Mouse (Mus musculus) embryonic facial prominence, embryonic 15.5 days (tissue): ENCODE measurements at regions not wholly inside any gene's neighbourhood (a gene's known extent, or its start where the extent isn't known, plus 50 kb on each side); places are given as distances from the start of the nearest gene placed in this dataset.

Experiments used
- ATAC-seq: fragments of 200-750 bp; cut with Nextera tagmentation; 2 replicates; pipeline ENCODE4 v1.8.0; 2017; ENCODE audit warnings: low read depth, moderate TSS enrichment; ENCODE audit not compliant: insufficient number of reproducible peaks, low FRiP score, low TSS enrichment
- H3K27ac ChIP-seq: fragments of 300-500 bp; sonication (generic); replicated peaks from 2 replicates; pipeline ENCODE4 v1.5.1; 2015; ENCODE audit warnings: mild to moderate bottlenecking, inconsistent platforms
- H3K27me3 ChIP-seq: fragments of 300-500 bp; sonication (generic); 2 replicates; pipeline ENCODE4 v1.6.1; 2015; ENCODE audit warnings: inconsistent platforms
- H3K36me3 ChIP-seq: fragments of 300-500 bp; sonication (generic); 2 replicates; pipeline ENCODE4 v1.6.1; 2015; ENCODE audit warnings: mild to moderate bottlenecking, inconsistent platforms
- H3K4me1 ChIP-seq: fragments of 300-500 bp; sonication (generic); 2 replicates; pipeline ENCODE4 v1.6.1; 2015; ENCODE audit warnings: inconsistent platforms
- H3K4me2 ChIP-seq: fragments of 300-500 bp; sonication (generic); replicated peaks from 2 replicates; pipeline ENCODE4 v1.6.1; 2015; ENCODE audit warnings: mild to moderate bottlenecking, inconsistent platforms
- H3K4me3 ChIP-seq: fragments of 300-500 bp; sonication (generic); replicated peaks from 2 replicates; pipeline ENCODE4 v1.5.1; 2015; ENCODE audit warnings: mild to moderate bottlenecking, inconsistent platforms
- H3K9ac ChIP-seq: fragments of 300-500 bp; sonication (generic); 2 replicates; pipeline ENCODE4 v1.6.1; 2015; ENCODE audit warnings: inconsistent platforms
- H3K9me3 ChIP-seq: fragments of 300-500 bp; sonication (generic); replicated peaks from 2 replicates; pipeline ENCODE4 v1.6.1; 2016; ENCODE audit warnings: inconsistent platforms
- WGBS: fragments of 180-500 bp; shearing (Covaris S2); methylation state at CpG from one replicate; pipeline ENCODE4 v1.1.7; 2015; 5-methylcytosine and 5-hydroxymethylcytosine counted together

GRCm38 (mm10) chr3:15126736-15127135 is 205.4 kb downstream of the Gm9733 start:
- ATAC-seq, result no peak
- 70% methylated on average over 4 of the region's 4 CpGs for WGBS
- no peak overlapping the region for H3K27ac ChIP-seq

DNA sequence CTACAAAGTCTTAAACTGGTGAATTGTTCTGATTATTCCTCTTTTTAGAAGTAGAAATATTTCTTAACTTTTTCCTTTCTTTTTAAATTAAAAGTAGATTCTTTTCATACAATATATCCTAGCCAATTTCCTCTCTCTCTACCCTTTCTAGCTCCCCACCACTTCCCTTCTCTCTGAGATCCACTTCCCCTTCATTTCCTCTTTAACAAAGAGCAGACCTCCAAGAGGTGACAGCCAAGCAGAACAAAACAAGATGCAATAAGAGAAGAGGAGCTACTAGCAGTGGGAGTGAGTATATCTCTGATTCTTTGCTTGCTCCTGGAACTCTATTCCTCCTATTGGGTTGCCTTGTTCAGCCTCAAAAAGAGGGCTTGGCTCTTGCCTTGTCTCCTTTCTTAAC is 203.7 kb downstream of the Gm9733 start:
- H3K27ac ChIP-seq, result no peak overlapping the region
- H3K36me3 ChIP-seq, result no peaks in the 10 kb centered on the region
- H3K4me2 ChIP-seq, result no peak overlapping the region
- H3K4me3 ChIP-seq, result no peak overlapping the region
- H3K9me3 ChIP-seq, result no peaks in the 10 kb centered on the region
- ATAC-seq, result no peak
- H3K4me1 ChIP-seq, result no peaks in the 10 kb centered on the region
- H3K9ac ChIP-seq, result no peak overlapping the region
- no peaks in the 10 kb centered on the region for H3K27me3 ChIP-seq

More at GRCm38 (mm10) chr3:15126736-15127135, 205.4 kb downstream of the Gm9733 start:
- Histone ChIP-seq H3K27me3 (no peaks in the 10 kb centered on the region), H3K4me3 (no peak overlapping the region), H3K4me2 (no peak overlapping the region), H3K36me3 (no peaks in the 10 kb centered on the region), H3K4me1 (no peaks in the 10 kb centered on the region), H3K9ac (no peak overlapping the region), H3K9me3 (no peaks in the 10 kb centered on the region)

GRCm38 (mm10) chr3:15128960-15129359 is 203.1 kb downstream of the Gm9733 start:
- H3K27ac ChIP-seq, result no peak overlapping the region
- no peaks in the 10 kb centered on the region for H3K4me1 ChIP-seq
- no peaks in the 10 kb centered on the region for H3K36me3 ChIP-seq
- no peak for ATAC-seq
- no peaks in the 10 kb centered on the region for H3K9me3 ChIP-seq
- H3K4me3 ChIP-seq, result no peak overlapping the region
- H3K4me2 ChIP-seq, result no peak overlapping the region
- 61% methylated on average over 3 of the region's 3 CpGs for WGBS
- no peaks in the 10 kb centered on the region for H3K27me3 ChIP-seq
- no peak overlapping the region for H3K9ac ChIP-seq

GRCm38 (mm10) chr3:15129729-15130369 is 202.3 kb downstream of the Gm9733 start:
- no peaks in the 10 kb centered on the region for H3K9me3 ChIP-seq
- H3K27ac ChIP-seq, result no peak overlapping the region
- WGBS, result 73% methylated on average over 9 of the region's 9 CpGs
- H3K4me2 ChIP-seq, result no peak overlapping the region
- H3K9ac ChIP-seq, result no peak overlapping the region
- no peaks in the 10 kb centered on the region for H3K27me3 ChIP-seq
- H3K36me3 ChIP-seq, result no peaks in the 10 kb centered on the region
- ATAC-seq, result no peak
- H3K4me1 ChIP-seq, result no peaks in the 10 kb centered on the region
- no peak overlapping the region for H3K4me3 ChIP-seq

GRCm38 (mm10) chr3:15132136-15132535 is 200.0 kb downstream of the Gm9733 start:
- no peaks in the 10 kb centered on the region for H3K9me3 ChIP-seq
- H3K36me3 ChIP-seq, result no peaks in the 10 kb centered on the region
- no peak overlapping the region for H3K4me3 ChIP-seq
- H3K9ac ChIP-seq, result no peak overlapping the region
- 37% methylated on average over 5 of the region's 5 CpGs for WGBS
- no peaks in the 10 kb centered on the region for H3K4me1 ChIP-seq
- H3K4me2 ChIP-seq, result no peak overlapping the region
- no peak overlapping the region for H3K27ac ChIP-seq
- no peak for ATAC-seq
- no peaks in the 10 kb centered on the region for H3K27me3 ChIP-seq

DNA sequence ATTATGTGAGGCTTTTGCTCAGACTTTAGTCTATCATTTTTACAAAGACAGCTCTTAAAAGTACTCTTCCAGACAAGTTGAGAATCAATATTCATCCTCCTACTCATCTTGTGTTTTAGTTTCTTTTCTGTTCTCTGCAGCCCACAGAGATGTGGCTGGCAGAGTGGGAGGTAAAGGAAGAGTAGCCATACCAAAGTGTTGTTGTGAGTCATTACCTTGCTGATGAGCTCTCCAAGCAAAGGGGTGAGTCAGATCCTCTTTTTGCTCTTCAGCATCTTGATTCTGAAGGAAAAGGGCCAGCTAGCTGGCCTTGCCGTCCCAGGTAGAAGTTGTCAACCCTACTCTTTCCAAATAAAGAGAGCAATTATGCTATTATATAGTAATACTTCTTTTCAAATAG is 192.6 kb downstream of the Gm9733 start:
- no peak overlapping the region for H3K27ac ChIP-seq
- H3K9me3 ChIP-seq, result no peaks in the 10 kb centered on the region
- no peak for ATAC-seq
- WGBS, result 82% methylated on average over 1 of the region's 1 CpGs
- H3K36me3 ChIP-seq, result no peaks in the 10 kb centered on the region
- H3K4me3 ChIP-seq, result no peak overlapping the region
- H3K4me1 ChIP-seq, result no peaks in the 10 kb centered on the region
- no peaks in the 10 kb centered on the region for H3K27me3 ChIP-seq
- no peak overlapping the region for H3K4me2 ChIP-seq
- H3K9ac ChIP-seq, result no peak overlapping the region

GRCm38 (mm10) chr3:15153710-15154109 is 178.4 kb downstream of the Gm9733 start:
- 22% methylated on average over 1 of the region's 1 CpGs for WGBS
- H3K4me2 ChIP-seq, result no peak overlapping the region
- no peaks in the 10 kb centered on the region for H3K27me3 ChIP-seq
- no peak for ATAC-seq
- H3K9ac ChIP-seq, result no peak overlapping the region
- no peaks in the 10 kb centered on the region for H3K4me1 ChIP-seq
- H3K4me3 ChIP-seq, result no peak overlapping the region
- H3K36me3 ChIP-seq, result no peaks in the 10 kb centered on the region
- H3K27ac ChIP-seq, result no peak overlapping the region
- H3K9me3 ChIP-seq, result no peaks in the 10 kb centered on the region

GRCm38 (mm10) chr3:15154153-15154552 is 177.9 kb downstream of the Gm9733 start:
- H3K9me3 ChIP-seq, result no peaks in the 10 kb centered on the region
- no peak overlapping the region for H3K4me3 ChIP-seq
- no peak overlapping the region for H3K9ac ChIP-seq
- H3K36me3 ChIP-seq, result no peaks in the 10 kb centered on the region
- WGBS, result 42% methylated on average over 3 of the region's 3 CpGs
- no peaks in the 10 kb centered on the region for H3K27me3 ChIP-seq
- no peak overlapping the region; the same call in 1 of the 2 replicates for H3K27ac ChIP-seq
- H3K4me2 ChIP-seq, result no peak overlapping the region
- H3K4me1 ChIP-seq, result no peaks in the 10 kb centered on the region
- peak; percentile 57; the same call in 1 of the 2 replicates for ATAC-seq

DNA sequence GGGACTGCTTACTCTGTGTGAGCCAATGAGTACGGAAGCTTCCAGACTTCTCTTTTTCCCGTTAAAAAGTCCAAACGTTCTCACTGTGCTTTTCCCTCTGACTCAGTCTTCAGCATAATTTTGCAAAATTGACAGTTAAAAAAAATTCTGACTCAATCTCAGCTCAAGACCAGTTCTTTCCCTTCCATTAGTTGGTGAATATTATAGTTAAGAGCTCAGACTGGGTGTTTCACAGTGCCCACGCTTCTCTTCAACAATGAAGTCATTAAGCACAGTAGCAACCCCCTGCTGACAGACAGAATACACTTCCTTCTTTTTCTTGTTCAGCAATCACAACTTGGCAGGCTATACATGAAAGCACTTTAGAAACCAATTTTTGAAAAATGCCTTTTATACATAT is 175.4 kb downstream of the Gm9733 start:
- H3K9ac ChIP-seq, result no peak overlapping the region
- H3K4me1 ChIP-seq, result no peaks in the 10 kb centered on the region
- H3K27me3 ChIP-seq, result no peaks in the 10 kb centered on the region
- H3K4me3 ChIP-seq, result no peak overlapping the region
- 74% methylated on average over 4 of the region's 4 CpGs for WGBS
- H3K4me2 ChIP-seq, result no peak overlapping the region
- H3K36me3 ChIP-seq, result no peaks in the 10 kb centered on the region
- H3K27ac ChIP-seq, result no peak overlapping the region
- no peak for ATAC-seq
- H3K9me3 ChIP-seq, result no peaks in the 10 kb centered on the region

DNA sequence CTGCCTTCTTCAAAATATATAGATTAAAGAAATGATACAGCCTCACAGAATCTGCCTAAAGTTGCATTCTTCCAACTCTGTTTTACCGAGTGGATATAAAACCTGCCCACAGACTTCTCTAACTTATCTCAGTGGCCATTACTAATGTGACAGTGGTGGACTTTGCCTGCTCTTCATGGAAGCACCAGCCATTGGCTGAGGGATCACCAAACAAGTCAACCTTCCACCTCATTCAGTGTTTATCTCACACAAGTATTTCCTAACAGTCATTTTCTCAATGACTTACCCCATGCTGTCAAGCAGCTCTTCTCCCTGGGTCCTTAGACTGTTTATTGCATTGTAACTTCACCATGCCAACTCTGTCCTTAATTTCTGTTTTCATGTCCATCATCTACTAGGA is 174.3 kb downstream of the Gm9733 start:
- H3K9ac ChIP-seq, result no peak overlapping the region
- no peaks in the 10 kb centered on the region for H3K36me3 ChIP-seq
- H3K4me1 ChIP-seq, result no peaks in the 10 kb centered on the region
- ATAC-seq, result no peak
- no peaks in the 10 kb centered on the region for H3K9me3 ChIP-seq
- no peak overlapping the region for H3K27ac ChIP-seq
- no peaks in the 10 kb centered on the region for H3K27me3 ChIP-seq
- H3K4me3 ChIP-seq, result no peak overlapping the region
- H3K4me2 ChIP-seq, result no peak overlapping the region
- 81% methylated on average over 1 of the region's 1 CpGs for WGBS

DNA sequence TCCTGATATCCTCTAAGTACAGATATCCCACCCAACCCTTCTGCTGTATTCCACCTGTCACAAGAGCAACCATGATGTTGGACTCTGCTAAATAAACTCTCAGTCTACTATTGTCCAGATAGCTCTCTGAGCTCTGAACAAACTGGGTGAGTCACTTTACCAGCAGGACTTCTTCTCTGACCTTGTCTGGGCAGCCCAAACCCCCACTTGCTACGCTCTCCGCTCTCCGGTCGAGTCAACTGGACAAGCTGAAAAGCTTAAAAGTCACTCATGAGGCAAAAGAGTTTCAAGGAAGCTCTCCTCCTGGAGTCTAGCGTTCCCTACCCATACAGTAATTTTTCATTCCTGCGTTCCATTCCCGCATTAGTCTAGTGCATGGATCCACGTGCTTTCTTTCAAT is 173.2 kb downstream of the Gm9733 start:
- Histone ChIP-seq H3K4me1 (no peaks in the 10 kb centered on the region), H3K27ac (no peak overlapping the region), H3K4me3 (no peak overlapping the region), H3K27me3 (no peaks in the 10 kb centered on the region), H3K4me2 (no peak overlapping the region), H3K9me3 (no peaks in the 10 kb centered on the region), H3K9ac (no peak overlapping the region), H3K36me3 (no peaks in the 10 kb centered on the region)
- no peak for ATAC-seq
- WGBS, result 90% methylated on average over 8 of the region's 8 CpGs

DNA sequence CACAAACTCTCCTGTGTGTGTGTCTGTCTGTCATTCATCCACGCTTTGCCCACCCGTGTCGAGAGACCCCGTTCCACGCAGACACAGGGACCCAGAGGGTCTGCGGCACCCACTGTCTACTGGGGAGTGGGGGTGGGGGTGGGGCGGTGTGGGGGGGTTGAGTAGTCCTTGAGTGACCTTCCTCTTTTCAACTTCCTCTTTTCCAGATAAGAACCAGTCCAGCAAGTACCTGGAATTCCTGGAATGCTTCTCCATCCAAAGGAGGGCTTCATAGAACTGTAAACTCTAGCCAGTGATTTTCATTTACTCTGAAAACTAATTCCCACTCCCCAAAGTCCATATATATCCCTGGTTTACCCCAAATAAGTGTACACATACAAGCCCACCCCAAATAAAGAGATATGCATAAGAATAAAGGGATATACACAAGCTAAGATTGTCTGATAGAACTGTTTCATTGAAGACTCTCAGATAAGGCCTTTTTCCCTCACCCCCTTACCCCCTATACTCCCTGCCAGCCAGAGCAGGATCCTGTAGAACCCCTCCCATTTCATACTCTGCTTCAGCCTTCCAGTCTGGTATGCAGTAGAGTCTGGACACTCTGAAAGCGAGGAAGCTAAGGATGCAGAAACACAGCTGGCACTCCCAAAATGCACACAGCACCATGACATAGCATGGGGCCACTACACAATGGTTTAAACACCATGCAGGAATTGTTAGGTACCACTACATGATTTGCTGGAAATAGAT is 172.0 kb downstream of the Gm9733 start:
- no peaks in the 10 kb centered on the region for H3K9me3 ChIP-seq
- no peak overlapping the region for H3K4me3 ChIP-seq
- H3K27me3 ChIP-seq, result no peaks in the 10 kb centered on the region
- no peaks in the 10 kb centered on the region for H3K36me3 ChIP-seq
- no peak overlapping the region for H3K27ac ChIP-seq
- H3K4me1 ChIP-seq, result no peaks in the 10 kb centered on the region
- no peak overlapping the region for H3K9ac ChIP-seq
- H3K4me2 ChIP-seq, result no peak overlapping the region
- no peak for ATAC-seq
- WGBS, result 85% methylated on average over 8 of the region's 8 CpGs
